Mouse (Mus musculus) megakaryocyte, embryonic 14.5 days (primary cell): Measurements from ENCODE around the gene Zfp217. TPM values are rescaled to one million over a fixed set of nuclear protein-coding genes. Genes with fewer than 3 reads are reported as not detected.

Source experiments
- H3K27me3 ChIP-seq: replicated peaks from 2 replicates; pipeline ENCODE3; 2012; ENCODE audit warnings: inconsistent platforms
- H3K36me3 ChIP-seq: replicated peaks from 2 replicates; pipeline ENCODE3; 2012; ENCODE audit warnings: low read length, inconsistent platforms, mixed read lengths
- H3K4me1 ChIP-seq: 2 replicates; pipeline ENCODE4 v1.6.1; 2012; ENCODE audit warnings: inconsistent platforms
- H3K4me3 ChIP-seq: replicated peaks from 2 replicates; pipeline ENCODE3; 2012; ENCODE audit warnings: moderate library complexity, mild to moderate bottlenecking, inconsistent platforms
- H3K9me3 ChIP-seq: 2 replicates; pipeline ENCODE4 v1.6.1; 2012; ENCODE audit warnings: inconsistent platforms
- FLI1 ChIP-seq: IDR thresholded peaks from 2 replicates; pipeline ENCODE4 v1.6.1; 2012; ENCODE audit warnings: low read length, inconsistent platforms, mixed read lengths
- GATA1 ChIP-seq: IDR thresholded peaks from 3 replicates; pipeline ENCODE4 v1.6.1; 2012; ENCODE audit warnings: mixed read lengths, low read length, inconsistent platforms, borderline replicate concordance
- polyA plus RNA-seq: library from polyadenylated mRNA; stranded (reverse); fragments of >175 nt; gene quantifications from 2 replicates; pipeline ENCODE4 v1.2.3, GENCODE M21; 2012; ENCODE audit warnings: low replicate concordance; ENCODE audit not compliant: insufficient read depth

Zfp217 gene
- polyA plus RNA-seq, 1 experiment, result 3.0 TPM

GRCm38 (mm10) chr2:170139411-170140046 is 8.4 kb downstream of the Zfp217 start:
- Histone ChIP-seq H3K4me1 (peaks cover 46% of the 10 kb centered on the region), H3K27me3 (no peaks in the 10 kb centered on the region), H3K9me3 (no peaks in the 10 kb centered on the region), H3K36me3 (peaks cover 3% of the 10 kb centered on the region), H3K4me3 (no peak overlapping the region)
- no peak for TF ChIP-seq GATA1
- TF ChIP-seq FLI1, result no peak

DNA sequence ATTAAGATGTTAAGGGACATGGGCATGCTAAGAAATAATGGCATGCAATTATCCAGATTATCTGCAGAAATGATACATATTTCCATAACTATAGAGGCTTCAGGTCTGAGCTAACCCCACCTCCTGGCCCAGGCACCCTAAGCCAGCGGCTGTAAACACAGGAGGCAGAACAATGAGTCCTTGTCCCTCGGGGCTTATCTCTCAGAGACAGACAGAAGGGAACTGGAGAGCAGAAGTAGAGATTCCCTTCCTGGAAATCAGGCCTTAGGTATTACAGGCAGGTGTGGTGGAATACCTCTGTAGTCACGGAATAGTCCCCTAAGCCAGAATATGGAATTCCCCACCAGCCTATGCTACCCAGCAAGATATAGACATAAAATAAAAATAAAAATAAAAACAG is 11.0 kb downstream of the Zfp217 start:
- peaks cover 53% of the 10 kb centered on the region for H3K4me1 ChIP-seq
- TF ChIP-seq FLI1 (no peak), GATA1 (no peak)

GRCm38 (mm10) chr2:170135820-170136219 is 12.1 kb downstream of the Zfp217 start:
- no peak overlapping the region for H3K4me3 ChIP-seq
- no peaks in the 10 kb centered on the region for H3K9me3 ChIP-seq
- TF ChIP-seq GATA1 (no peak), FLI1 (no peak)
- no peaks in the 10 kb centered on the region for H3K27me3 ChIP-seq
- H3K4me1 ChIP-seq, result peaks cover 53% of the 10 kb centered on the region
- no peaks in the 10 kb centered on the region for H3K36me3 ChIP-seq

More for the DNA sequence above, 11.0 kb downstream of the Zfp217 start:
- H3K36me3 ChIP-seq, result no peaks in the 10 kb centered on the region
- no peaks in the 10 kb centered on the region for H3K27me3 ChIP-seq
- H3K4me3 ChIP-seq, result no peak overlapping the region
- H3K9me3 ChIP-seq, result no peaks in the 10 kb centered on the region

- Histone ChIP-seq H3K27me3 (no peaks in the 10 kb centered on the region), H3K36me3 (no peaks in the 10 kb centered on the region), H3K4me3 (peak overlapping the region; percentile 96), H3K4me1 (peaks cover 56% of the 10 kb centered on the region), H3K9me3 (no peaks in the 10 kb centered on the region)
- TF ChIP-seq FLI1, result no peak
- TF ChIP-seq GATA1, result no peak
These were observed 13.7 kb downstream of the Zfp217 start for GRCm38 (mm10) chr2:170134026-170134690.

- H3K4me1 ChIP-seq, result peaks cover 56% of the 10 kb centered on the region
- no peaks in the 10 kb centered on the region for H3K27me3 ChIP-seq
- H3K4me3 ChIP-seq, result peak overlapping the region; percentile 96
- H3K36me3 ChIP-seq, result no peaks in the 10 kb centered on the region
- TF ChIP-seq FLI1 (no peak), GATA1 (no peak)
- no peaks in the 10 kb centered on the region for H3K9me3 ChIP-seq
These were observed 14.7 kb downstream of the Zfp217 start for GRCm38 (mm10) chr2:170133093-170133731.

DNA sequence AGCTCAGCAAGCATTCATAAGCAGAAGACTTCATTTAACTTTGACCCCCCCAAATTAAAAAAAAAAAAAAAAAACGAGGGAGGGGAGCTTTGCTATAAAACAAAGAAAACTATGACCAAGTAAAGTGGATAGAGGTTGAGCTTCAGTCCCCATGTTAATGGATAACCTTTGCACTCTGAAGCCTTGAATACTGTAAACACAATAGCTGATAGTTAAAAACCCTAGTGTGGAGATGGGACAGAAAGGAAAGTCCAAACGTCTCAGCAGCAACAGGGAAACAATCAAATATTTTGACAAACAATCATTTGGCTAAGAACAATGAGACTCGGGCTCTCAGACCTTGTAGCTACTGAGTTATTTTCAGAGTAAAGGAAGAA is 15.2 kb downstream of the Zfp217 start:
- H3K9me3 ChIP-seq, result no peaks in the 10 kb centered on the region
- H3K36me3 ChIP-seq, result no peaks in the 10 kb centered on the region
- peaks cover 60% of the 10 kb centered on the region for H3K4me1 ChIP-seq
- TF ChIP-seq GATA1, result no peak
- TF ChIP-seq FLI1, result no peak
- no peaks in the 10 kb centered on the region for H3K27me3 ChIP-seq
- H3K4me3 ChIP-seq, result peak overlapping the region; percentile 96

GRCm38 (mm10) chr2:170131981-170132460 is 15.9 kb downstream of the Zfp217 start:
- peak overlapping the region; percentile 96 for H3K4me3 ChIP-seq
- H3K36me3 ChIP-seq, result peaks cover 5% of the 10 kb centered on the region
- H3K27me3 ChIP-seq, result no peaks in the 10 kb centered on the region
- H3K9me3 ChIP-seq, result no peaks in the 10 kb centered on the region
- peaks cover 62% of the 10 kb centered on the region for H3K4me1 ChIP-seq
- TF ChIP-seq GATA1 (no peak), FLI1 (no peak)

- peaks cover 62% of the 10 kb centered on the region for H3K4me1 ChIP-seq
- H3K36me3 ChIP-seq, result peaks cover 14% of the 10 kb centered on the region
- H3K27me3 ChIP-seq, result no peaks in the 10 kb centered on the region
- H3K4me3 ChIP-seq, result peak overlapping the region; percentile 96
- TF ChIP-seq GATA1, result no peak
- no peak for TF ChIP-seq FLI1
- H3K9me3 ChIP-seq, result no peaks in the 10 kb centered on the region
These were observed 16.9 kb downstream of the Zfp217 start for GRCm38 (mm10) chr2:170130780-170131645.
